Mouse (Mus musculus) layer of hippocampus, postnatal 14 days (tissue): ENCODE results near the gene Scube3. TPM values are rescaled to one million over a fixed set of nuclear protein-coding genes. Genes with fewer than 3 reads are reported as not detected.

Experiments used
- DNase-seq, 2 experiments: peaks; one replicate each; pipeline ENCODE4 v3.0.0; 2021 to 2022; ENCODE audit warnings: low spot score in 2 of 2, mixed read lengths in 1 of 2
- total RNA-seq, 2 experiments: library from RNA; stranded (reverse); gene quantifications; 2 replicates each; pipeline ENCODE4 v1.2.3; 2021

Scube3 gene
- total RNA-seq, 2 experiments from 2014 or later: 1.7 to 2.4 TPM

- no peak for DNase-seq
Measured at GRCm38 (mm10) chr17:28131156-28131555, 10.8 kb upstream of the Scube3 start.

DNA sequence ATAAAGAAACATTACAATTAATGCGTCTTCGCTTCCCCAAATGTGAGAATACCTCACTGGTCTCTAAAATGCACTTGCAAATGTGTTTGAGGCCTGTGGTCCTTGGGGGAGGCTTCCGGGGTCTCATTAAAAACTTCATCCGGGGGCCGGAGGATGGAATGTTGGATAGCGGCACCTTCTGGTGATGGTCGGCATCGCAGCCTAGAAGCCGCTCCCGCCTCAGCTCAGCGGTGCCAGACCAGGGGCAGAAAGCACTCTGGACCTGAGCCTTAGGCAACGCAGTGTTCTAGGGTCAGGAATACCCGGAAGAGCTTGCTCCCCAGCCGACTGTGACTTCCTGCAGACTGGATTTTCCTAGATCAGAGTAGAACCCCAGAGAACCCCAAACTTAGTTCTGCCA, 8.7 kb upstream of the Scube3 start:
- peak; percentile 59 to 68 for DNase-seq

DNA sequence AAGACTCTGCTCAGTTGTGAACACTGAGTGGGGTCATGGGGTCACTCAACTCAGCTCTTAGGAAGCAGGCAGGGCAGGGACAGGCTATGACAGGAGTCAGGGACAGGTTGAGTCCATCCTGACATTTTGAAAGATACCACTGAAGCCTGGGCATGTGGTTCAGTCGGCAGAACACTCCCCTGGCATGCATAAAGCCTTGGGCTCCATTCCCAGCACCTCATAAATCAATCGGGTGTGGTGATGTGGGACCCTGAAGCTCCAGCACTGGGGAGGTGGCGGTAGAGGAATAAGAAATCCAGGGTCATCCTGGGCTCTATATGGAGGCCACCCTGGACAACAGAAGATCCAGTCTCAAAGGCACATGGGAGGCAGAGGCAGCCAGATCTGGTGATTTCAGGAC, 6.4 kb upstream of the Scube3 start:
- DNase-seq: no peak

DNA sequence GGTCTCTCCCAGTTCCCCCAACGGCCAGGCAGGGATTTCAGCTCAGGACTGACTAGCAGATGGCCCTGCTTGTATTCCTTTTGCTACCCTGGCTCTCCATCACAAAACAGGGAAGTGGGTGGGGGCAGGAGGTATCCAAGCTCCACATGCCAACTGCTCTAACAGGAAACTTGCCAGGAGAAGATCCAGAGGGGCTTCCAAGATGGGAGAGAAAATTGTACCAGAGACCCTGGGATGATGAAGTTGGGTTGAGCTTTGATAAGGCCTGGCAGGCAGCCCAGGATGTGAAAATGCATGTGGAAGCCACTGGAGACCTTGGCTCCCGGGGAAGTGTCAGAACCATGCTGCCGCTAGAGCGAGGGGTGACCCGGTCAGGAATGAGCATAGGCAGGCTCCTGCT, 5.7 kb upstream of the Scube3 start:
- no peak for DNase-seq

- DNase-seq: no peak
Measured at GRCm38 (mm10) chr17:28138013-28138412, 3.9 kb upstream of the Scube3 start.

DNA sequence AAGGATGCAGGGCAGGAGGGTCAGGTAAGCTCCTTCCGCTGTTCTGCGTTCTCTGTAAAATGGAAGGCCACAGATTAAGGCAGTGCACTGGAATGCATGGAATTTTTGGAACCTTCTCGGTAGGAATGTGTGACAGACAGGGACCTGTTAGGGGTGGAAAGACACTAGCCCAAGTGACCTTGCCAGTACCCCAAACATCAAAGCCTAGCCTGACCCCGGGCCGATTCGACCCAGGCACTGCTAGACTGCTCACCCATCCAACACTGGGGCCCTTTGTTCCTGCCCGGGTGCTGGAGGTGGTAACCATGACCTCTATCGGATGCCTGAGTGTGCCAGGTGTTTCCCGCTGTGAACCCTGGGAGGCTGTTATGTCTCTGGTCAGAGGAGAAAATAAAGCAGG, 3.3 kb upstream of the Scube3 start:
- DNase-seq: no peak

- DNase-seq: no peak
Measured at GRCm38 (mm10) chr17:28140431-28141204, 1.3 kb upstream of the Scube3 start.

DNA sequence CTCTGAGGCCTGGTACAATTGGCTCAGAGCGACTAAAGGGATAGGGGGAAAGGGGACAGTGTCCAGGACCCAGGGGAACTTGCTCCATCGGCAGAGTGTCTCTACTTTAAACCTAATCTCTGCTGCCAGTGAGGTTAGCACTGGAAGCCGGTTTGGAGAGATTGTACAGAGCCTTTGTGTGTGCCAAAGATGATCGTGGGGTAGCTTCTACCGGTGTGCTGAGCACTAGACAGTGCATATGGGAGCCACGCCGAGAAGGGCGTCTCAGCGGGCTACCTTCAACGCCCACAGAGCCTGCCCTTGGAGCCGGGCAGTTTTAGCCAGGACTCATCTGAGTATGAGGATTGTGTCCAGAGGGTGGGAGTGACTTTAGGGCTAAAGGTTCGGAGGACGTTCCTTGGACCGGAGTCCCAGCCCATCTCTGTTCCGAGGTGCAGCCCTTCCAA, 713 bp upstream of the Scube3 start:
- no peak for DNase-seq

DNA sequence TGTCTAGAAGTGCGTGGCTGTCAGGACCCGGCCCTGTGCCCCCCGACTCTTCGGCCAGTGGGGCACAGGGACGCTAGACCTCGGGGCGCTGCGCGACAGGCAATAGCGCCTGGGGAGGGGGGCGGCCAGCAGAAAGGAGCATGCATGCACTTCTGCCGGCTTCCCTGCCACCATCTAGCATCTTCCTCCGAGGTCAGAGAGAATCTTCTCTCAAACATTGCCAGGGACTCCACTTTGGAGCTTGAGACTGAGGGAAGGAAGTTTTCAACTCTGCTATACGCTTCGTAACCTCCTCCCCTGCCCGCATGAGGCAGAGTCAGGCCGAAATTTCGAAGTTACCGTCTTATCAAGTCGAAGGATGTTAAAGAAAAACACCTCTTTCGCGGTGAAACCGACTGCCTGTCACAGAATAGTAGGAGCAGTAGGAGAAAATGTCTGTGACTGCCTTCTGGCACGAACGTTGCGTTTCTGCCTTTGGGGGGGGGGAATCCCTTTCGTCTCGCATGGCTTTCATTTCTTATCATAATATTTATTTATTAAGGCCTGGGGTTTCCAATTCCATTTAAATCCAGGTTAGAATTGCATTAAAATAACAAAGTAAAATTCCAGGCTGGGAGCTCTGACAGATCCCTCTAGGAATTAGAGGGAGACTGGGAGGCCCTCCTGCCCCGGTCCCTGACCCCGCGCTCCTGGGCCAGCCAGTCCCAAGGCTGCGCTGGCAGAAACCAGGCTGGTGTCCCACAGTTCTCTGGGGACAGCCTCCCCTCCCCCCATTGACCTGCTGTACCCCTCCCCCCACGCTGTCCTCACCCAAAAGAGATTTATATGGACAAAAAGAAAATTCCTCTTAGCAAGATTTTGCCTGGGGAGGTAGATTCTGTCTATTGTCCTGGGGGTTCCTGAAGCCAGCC, 1.0 kb downstream of the Scube3 start:
- DNase-seq: no peak

- DNase-seq: no peak
Measured at GRCm38 (mm10) chr17:28143751-28144150, 1.8 kb downstream of the Scube3 start.

- no peak for DNase-seq
Measured at GRCm38 (mm10) chr17:28144241-28144640, 2.3 kb downstream of the Scube3 start.

DNA sequence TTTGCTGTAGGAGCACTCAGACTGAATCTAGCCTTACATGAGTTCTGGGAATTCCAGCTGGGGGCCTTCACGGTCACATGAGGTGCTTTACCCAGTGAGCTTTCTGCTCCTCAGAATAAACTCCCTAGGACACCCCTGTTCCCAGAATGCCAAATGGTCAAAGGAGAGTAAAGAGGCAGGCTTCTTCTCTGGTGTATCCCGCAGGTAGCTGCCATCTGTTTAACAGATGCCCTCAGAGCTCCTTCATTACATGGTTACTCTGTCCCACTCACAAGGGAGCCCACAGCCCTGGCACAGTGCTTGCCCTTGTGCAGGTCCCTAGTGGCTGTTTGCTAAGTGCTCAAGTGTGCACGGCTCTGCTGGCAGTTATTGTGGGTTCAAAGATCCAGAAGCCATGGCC, 6.3 kb downstream of the Scube3 start:
- no peak for DNase-seq

DNA sequence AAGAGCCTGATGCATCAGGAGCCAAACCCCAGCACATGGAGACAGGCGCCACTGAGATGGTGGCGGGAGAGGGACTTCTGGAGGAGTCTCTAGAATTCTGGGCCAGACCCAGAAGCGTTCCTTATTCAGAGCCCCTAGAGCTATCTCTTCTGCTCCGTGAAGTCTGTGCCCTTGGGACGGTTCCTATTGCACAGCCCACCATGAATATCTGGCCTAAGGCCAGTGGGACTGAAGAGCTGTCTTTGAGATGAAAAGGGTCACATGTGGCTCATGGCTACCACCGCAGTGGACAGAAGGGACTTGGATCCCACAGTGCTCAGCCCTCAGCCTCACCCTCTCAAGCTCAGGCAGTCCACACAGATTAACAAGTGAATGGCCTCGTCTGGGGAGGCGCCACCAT, 7.8 kb downstream of the Scube3 start:
- no peak for DNase-seq

DNA sequence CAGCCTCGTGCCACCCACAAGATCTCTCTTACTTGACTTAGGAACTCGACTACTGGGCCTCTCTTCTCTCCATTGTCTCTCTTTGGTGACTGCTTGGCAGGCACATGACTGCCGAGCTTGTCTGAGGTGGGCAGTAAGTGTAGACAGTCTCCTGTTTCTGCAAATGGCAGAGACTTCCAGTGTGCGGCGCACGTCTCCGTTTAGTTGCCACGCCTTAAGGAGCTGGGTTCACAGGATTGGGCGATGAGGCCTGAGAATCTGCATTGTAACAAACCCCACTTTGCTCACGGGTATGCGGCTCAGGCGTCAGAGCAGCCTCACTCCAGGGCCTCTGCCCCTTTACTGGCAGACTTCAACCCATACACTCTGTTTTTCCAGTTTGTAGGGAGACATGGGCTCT, 8.5 kb downstream of the Scube3 start:
- DNase-seq: no peak

- no peak for DNase-seq
Measured at GRCm38 (mm10) chr17:28153095-28153494, 11.2 kb downstream of the Scube3 start.

- DNase-seq: no peak
Measured at GRCm38 (mm10) chr17:28154970-28155369, 13.0 kb downstream of the Scube3 start.

GRCm38 (mm10) chr17:28160361-28160760, 18.4 kb downstream of the Scube3 start:
- DNase-seq: no peak

DNA sequence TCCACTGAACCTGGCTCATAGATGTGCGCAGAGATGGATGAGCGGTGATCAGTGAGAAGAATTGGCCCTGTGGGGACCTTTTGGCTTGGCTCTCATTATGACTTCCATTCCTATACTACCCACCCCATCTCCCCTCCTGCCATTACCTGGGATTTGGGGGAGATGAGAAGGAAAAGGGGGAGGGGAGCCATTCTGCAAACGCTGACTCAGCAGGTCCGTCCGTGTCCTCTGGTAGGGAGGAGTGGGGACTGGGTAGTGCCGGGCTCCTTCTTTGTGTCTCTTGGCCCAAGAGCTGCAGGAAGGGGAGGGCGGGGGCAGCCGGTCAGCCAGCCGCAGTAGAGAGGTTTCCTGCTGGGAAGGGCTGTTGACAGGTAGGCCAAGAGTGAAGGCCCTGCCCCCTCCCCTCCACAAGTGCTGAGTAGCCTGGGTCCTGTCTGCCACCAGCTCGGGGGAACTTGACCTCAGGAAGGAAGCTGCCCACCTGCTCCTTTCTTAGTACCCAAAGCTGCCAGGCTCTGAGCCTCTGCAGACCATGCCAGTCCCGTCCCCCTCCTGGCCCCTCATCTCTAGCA, 19.5 kb downstream of the Scube3 start:
- DNase-seq: no peak

DNA sequence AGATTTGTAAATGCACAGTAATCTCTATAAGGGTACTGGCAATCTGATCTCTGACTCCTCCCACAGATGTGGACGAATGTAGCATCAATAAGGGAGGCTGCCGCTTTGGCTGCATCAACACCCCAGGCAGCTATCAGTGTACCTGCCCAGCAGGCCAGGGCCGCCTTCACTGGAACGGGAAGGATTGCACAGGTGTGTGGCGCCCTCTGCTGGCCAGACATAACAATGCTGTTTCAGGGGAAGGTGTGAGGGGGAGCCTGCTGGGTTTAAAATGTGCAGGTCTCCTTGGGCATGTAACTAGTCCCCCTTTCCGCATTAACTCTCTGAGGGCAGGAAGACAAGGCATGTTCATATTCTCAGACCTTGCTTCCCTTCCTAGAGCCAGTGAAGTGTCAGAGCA, 21.7 kb downstream of the Scube3 start:
- peak; percentile 72 to 83 for DNase-seq

DNA sequence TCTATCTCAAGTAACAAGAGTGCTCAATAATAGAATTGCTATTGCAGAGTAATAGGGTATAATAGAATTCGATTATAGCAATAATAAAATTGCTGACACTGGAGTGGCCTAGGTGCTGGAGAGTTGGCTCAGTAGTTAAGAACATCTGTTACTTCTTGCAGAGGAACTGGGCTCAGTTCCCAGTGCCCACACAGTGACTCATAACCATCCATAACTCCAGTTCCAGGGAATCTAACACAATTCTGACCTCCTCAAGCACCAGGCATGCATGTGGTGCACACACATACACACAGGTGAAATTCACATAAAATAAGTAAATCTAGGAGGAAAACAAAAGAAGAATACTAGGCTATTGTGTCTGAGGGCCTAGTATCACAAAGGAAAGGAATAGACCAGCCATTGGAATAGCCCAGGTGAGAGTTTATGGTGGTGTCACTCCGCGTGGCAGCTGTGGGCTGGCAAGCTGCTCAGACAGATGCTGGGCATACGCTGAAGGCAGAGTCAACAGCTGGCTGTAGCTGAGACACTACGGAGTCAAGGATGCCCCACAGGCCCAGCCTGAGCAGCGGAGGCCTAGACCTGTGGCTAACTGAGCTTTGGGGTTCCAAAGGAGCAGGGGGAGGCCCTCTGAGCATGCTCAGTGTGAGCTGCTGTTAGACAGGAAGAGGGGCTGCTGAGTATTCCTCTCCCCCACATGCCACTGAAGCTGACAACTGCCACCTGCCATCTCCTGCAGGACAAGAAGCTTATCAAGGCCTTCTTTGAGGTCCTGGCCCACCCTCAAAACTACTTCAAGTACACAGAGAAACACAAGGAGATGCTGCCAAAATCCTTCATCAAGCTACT, 28.7 kb downstream of the Scube3 start:
- no peak for DNase-seq

GRCm38 (mm10) chr17:28172690-28173089, 30.7 kb downstream of the Scube3 start:
- DNase-seq: no peak
